Mouse (Mus musculus) midbrain, embryonic 15.5 days (tissue): ENCODE measurements around the gene Olfr453. TPM values are rescaled to one million over a fixed set of nuclear protein-coding genes. Genes with fewer than 3 reads are reported as not detected.

Source experiments
- ATAC-seq: fragments of 200-750 bp; cut with Nextera tagmentation; replicated peaks from 2 replicates; pipeline ENCODE4 v1.8.0; 2017; ENCODE audit warnings: moderate TSS enrichment
- H3K27ac ChIP-seq: fragments of 300-500 bp; sonication (generic); 2 replicates; pipeline ENCODE4 v1.5.1; 2015; ENCODE audit warnings: mild to moderate bottlenecking, inconsistent platforms
- H3K27me3 ChIP-seq: fragments of 300-500 bp; sonication (generic); replicated peaks from 2 replicates; pipeline ENCODE4 v1.6.1; 2015; ENCODE audit warnings: inconsistent platforms
- H3K36me3 ChIP-seq: fragments of 300-500 bp; sonication (generic); replicated peaks from 2 replicates; pipeline ENCODE4 v1.6.1; 2015; ENCODE audit warnings: inconsistent platforms
- H3K4me1 ChIP-seq: fragments of 300-500 bp; sonication (generic); 2 replicates; pipeline ENCODE4 v1.6.1; 2015; ENCODE audit warnings: inconsistent platforms
- H3K4me2 ChIP-seq: fragments of 300-500 bp; sonication (generic); 2 replicates; pipeline ENCODE4 v1.6.1; 2015; ENCODE audit warnings: inconsistent platforms, mild to moderate bottlenecking, moderate library complexity
- H3K4me3 ChIP-seq: fragments of 300-500 bp; sonication (generic); 2 replicates; pipeline ENCODE4 v1.5.1; 2015; ENCODE audit warnings: mild to moderate bottlenecking, inconsistent platforms
- H3K9ac ChIP-seq: fragments of 300-500 bp; sonication (generic); 2 replicates; pipeline ENCODE4 v1.6.1; 2015; ENCODE audit warnings: mild to moderate bottlenecking, inconsistent platforms
- H3K9me3 ChIP-seq: fragments of 300-500 bp; sonication (generic); 2 replicates; pipeline ENCODE4 v1.6.1; 2016; ENCODE audit warnings: inconsistent platforms
- WGBS: fragments of 180-500 bp; shearing (Covaris S2); methylation state at CpG from one replicate; pipeline ENCODE4 v1.1.7; 2015; ENCODE audit warnings: mixed read lengths; 5-methylcytosine and 5-hydroxymethylcytosine counted together
- polyA plus RNA-seq: library from polyadenylated mRNA; unstranded; fragments of >200 nt; fragmentation: Nextera tagmentation; extraction: Ambion mirVana; gene quantifications from 2 replicates; pipeline ENCODE4 v1.2.1, GENCODE M21; 2015

Olfr453 gene
- polyA plus RNA-seq, 1 experiment from 2014 or later = not detected

GRCm38 (mm10) chr6:42790247-42790948 is 51.2 kb downstream of the Olfr453 start:
- Histone ChIP-seq H3K4me2 (peak overlapping the region; percentile 20; the same call in 1 of the 2 replicates), H3K27me3 (no peaks in the 10 kb centered on the region), H3K9ac (no peak overlapping the region), H3K4me1 (peaks cover 2% of the 10 kb centered on the region; the same call in 1 of the 2 replicates), H3K36me3 (no peaks in the 10 kb centered on the region), H3K9me3 (no peaks in the 10 kb centered on the region), H3K27ac (peak overlapping the region; percentile 60), H3K4me3 (no peak overlapping the region)
- peak; percentile 86 for ATAC-seq
- 48% methylated on average over 4 of the region's 4 CpGs for WGBS

DNA sequence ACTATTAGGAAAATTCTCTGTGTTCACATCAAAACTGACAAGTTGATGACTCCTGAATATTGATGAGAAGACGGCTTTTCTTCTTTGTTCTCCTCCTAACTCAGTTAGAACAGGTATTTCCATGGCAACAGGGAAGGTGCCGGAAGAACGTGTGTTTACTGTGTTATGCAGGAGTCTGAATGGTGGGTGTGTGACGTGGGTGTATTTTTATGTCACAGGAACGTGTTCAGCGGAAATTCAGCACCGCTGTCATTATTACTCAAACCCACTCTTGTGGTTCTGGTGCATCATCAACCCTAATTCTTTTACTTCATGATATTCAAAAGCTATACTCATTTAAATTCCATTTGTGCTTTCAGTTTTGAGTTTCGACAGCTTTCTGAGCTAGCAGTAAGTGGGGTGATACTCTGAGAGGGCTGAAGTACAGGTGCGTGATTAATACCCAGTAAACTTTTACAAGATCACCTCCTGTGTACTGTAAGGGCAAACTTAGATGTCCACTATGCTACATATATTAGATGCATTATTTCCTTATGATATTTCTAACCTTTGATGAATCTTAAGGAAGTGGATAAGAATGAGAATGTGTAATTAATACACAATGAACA is 51.9 kb downstream of the Olfr453 start:
- Histone ChIP-seq H3K9ac (no peak overlapping the region), H3K4me3 (no peak overlapping the region), H3K9me3 (no peaks in the 10 kb centered on the region), H3K27ac (peak overlapping the region; percentile 60), H3K4me2 (peak overlapping the region; percentile 20; the same call in 1 of the 2 replicates), H3K4me1 (peaks cover 2% of the 10 kb centered on the region; the same call in 1 of the 2 replicates), H3K36me3 (no peaks in the 10 kb centered on the region), H3K27me3 (no peaks in the 10 kb centered on the region)
- ATAC-seq = peak; percentile 96
- WGBS = 54% methylated on average over 9 of the region's 9 CpGs

- H3K4me1 ChIP-seq = peaks cover 2% of the 10 kb centered on the region; the same call in 1 of the 2 replicates
- no peaks in the 10 kb centered on the region for H3K9me3 ChIP-seq
- no peak overlapping the region for H3K9ac ChIP-seq
- no peak overlapping the region for H3K4me3 ChIP-seq
- no peak overlapping the region for H3K4me2 ChIP-seq
- WGBS = 87% methylated on average over 3 of the region's 3 CpGs
- no peak overlapping the region for H3K27ac ChIP-seq
- H3K27me3 ChIP-seq = no peaks in the 10 kb centered on the region
- ATAC-seq = no peak
- no peaks in the 10 kb centered on the region for H3K36me3 ChIP-seq
These were observed 55.8 kb downstream of the Olfr453 start for GRCm38 (mm10) chr6:42794982-42795381.

Other genes with a start within 250 kb of the Olfr453 start
- not detected in 2 replicates for gene Olfr455, start 191.8 kb upstream of the Olfr453 start, polyA plus RNA-seq
- 0.05 TPM in 1 of 2 replicates, not detected in the other for gene Tcaf3, start 141.7 kb upstream of the Olfr453 start, polyA plus RNA-seq
- 1.4 and 1.6 TPM in 2 replicates for gene Tcaf2, start 94.1 kb upstream of the Olfr453 start, polyA plus RNA-seq
- 237 and 249 TPM in 2 replicates for gene Tcaf1, start 29.3 kb upstream of the Olfr453 start, polyA plus RNA-seq
- gene Olfr38, start 17.0 kb downstream of the Olfr453 start, polyA plus RNA-seq = not detected in 2 replicates
- not detected in 2 replicates for gene Olfr452, start 45.7 kb downstream of the Olfr453 start, polyA plus RNA-seq
- not detected in 2 replicates for gene Olfr450, start 72.6 kb downstream of the Olfr453 start, polyA plus RNA-seq
- gene Olfr449, start 95.0 kb downstream of the Olfr453 start, polyA plus RNA-seq = not detected in 2 replicates
- not detected in 2 replicates for gene Olfr448, start 151.1 kb downstream of the Olfr453 start, polyA plus RNA-seq
- gene Olfr447, start 169.5 kb downstream of the Olfr453 start, polyA plus RNA-seq = not detected in 2 replicates
- gene Olfr446, start 182.0 kb downstream of the Olfr453 start, polyA plus RNA-seq = not detected in 2 replicates
- gene Olfr444, start 209.7 kb downstream of the Olfr453 start, polyA plus RNA-seq = not detected in 2 replicates